Mouse (Mus musculus) bone marrow macrophage, adult 2 months (primary cell): Measurements from ENCODE around the gene Pcsk2.

Experiments
- CTCF ChIP-seq: IDR thresholded peaks from 2 replicates; pipeline ENCODE4 v1.5.1; 2012; ENCODE audit warnings: low read depth, mild to moderate bottlenecking, low read length, moderate library complexity
- POLR2A ChIP-seq: IDR thresholded peaks from 2 replicates; pipeline ENCODE4 v1.6.1; 2012; ENCODE audit warnings: mild to moderate bottlenecking, low read depth, low read length, borderline replicate concordance

- TF ChIP-seq CTCF (no peak), POLR2A (no peak)
Observed at GRCm38 (mm10) chr2:143643305-143643704, 97.3 kb downstream of the Pcsk2 start.
